Mouse (Mus musculus): ENCODE results near the gene Gpr39. TPM values are rescaled to one million over a fixed set of nuclear protein-coding genes. Genes with fewer than 3 reads are reported as not detected.

Gene Gpr39
- polyA plus RNA-seq, 1 experiment from 2014 or later: 0.20 TPM

DNA sequence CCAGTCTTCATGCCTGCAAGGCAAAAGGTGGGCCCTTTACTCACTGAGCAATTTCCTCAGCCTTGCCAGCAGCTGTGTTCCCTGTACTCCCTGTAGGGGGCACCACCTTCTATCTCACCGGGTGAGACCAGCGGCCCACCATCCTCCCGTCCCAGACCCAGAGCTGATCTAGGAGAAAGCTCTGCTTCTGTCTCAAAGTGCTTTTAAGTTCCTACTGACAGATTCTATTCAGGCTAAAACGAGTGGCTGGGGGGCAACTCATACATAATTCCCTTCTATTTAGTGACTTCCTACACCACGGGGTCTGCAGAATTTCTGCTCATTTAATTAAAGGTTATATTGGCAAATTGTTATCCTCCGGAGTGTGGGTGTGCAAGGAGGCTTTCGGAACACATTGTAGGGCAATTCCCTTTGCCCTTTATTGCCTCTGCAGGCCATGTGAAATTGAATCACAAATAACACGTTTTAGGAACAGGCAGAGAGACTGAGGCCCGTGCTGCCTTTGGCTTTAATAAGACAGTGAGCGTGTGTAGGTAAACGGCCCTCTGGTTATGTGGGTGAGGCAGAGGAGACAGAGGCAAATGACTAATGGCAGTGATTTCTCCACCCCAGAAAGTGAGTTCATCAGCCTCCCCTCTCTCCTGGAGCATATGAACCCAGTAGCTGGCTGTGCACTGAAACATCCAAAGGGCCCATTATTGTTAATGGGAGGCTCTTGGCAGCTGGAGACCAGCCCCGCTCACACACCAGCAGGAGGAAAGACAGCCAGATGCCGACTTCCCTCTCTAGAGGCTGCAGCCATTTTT, 53.1 kb downstream of the Gpr39 start:
- H3K4me2 ChIP-seq (replicated peaks): no peak overlapping the region
- no peak for ATAC-seq (ENCODE audit: insufficient number of reproducible peaks, low FRiP score, low TSS enrichment, low read depth)

GRCm38 (mm10) chr1:125730537-125730880, 53.7 kb downstream of the Gpr39 start:
- WGBS: 86% methylated on average over 6 of the region's 6 CpGs
- H3K4me2 ChIP-seq (replicated peaks): no peak overlapping the region
- no peaks in the 10 kb centered on the region for H3K27me3 ChIP-seq
- H3K4me3 ChIP-seq (replicated peaks): no peak overlapping the region
- no peaks in the 10 kb centered on the region for H3K36me3 ChIP-seq
- ATAC-seq (ENCODE audit: insufficient number of reproducible peaks, low FRiP score, low TSS enrichment, low read depth): no peak
- H3K4me1 ChIP-seq: no peaks in the 10 kb centered on the region
- no peaks in the 10 kb centered on the region for H3K9me3 ChIP-seq (replicated peaks)
- no peak overlapping the region for H3K27ac ChIP-seq (replicated peaks)
- H3K9ac ChIP-seq: no peak overlapping the region

More for the DNA sequence above, 53.1 kb downstream of the Gpr39 start:
- Histone ChIP-seq H3K27me3 (no peaks in the 10 kb centered on the region), H3K36me3 (no peaks in the 10 kb centered on the region), H3K9ac (no peak overlapping the region), H3K4me3 (replicated peaks) (no peak overlapping the region), H3K27ac (replicated peaks) (no peak overlapping the region), H3K9me3 (replicated peaks) (no peaks in the 10 kb centered on the region), H3K4me1 (no peaks in the 10 kb centered on the region)
- 48% methylated on average over 13 of the region's 13 CpGs for WGBS

DNA sequence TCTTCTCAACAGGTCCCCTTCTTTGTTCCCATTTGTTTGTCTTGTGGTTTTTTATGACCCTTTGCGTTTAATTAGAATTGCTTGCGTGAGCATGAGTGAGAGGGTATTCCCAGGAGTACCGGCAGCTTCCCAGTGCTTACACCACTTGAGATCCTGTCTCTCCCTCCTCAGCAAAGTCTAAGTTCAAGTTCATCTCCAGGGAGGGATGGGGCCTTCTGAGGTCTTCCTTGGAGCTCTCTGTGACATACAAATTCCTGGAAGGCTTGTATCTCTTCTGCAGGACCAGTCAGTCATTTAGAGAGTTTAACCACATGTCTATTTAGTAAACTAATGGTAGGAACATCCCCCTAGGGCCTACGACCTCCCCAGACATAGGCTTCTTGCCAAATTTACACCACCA, 55.1 kb downstream of the Gpr39 start:
- Histone ChIP-seq H3K4me1 (no peaks in the 10 kb centered on the region), H3K36me3 (no peaks in the 10 kb centered on the region), H3K27ac (replicated peaks) (no peak overlapping the region), H3K27me3 (no peaks in the 10 kb centered on the region), H3K4me3 (replicated peaks) (no peak overlapping the region), H3K9me3 (replicated peaks) (no peaks in the 10 kb centered on the region), H3K9ac (no peak overlapping the region), H3K4me2 (replicated peaks) (no peak overlapping the region)
- ATAC-seq (ENCODE audit: insufficient number of reproducible peaks, low FRiP score, low TSS enrichment, low read depth): no peak
- WGBS: 65% methylated on average over 4 of the region's 4 CpGs

GRCm38 (mm10) chr1:125744766-125745165, 68.0 kb downstream of the Gpr39 start:
- Histone ChIP-seq H3K9me3 (replicated peaks) (no peaks in the 10 kb centered on the region), H3K4me2 (replicated peaks) (no peak overlapping the region), H3K4me1 (no peaks in the 10 kb centered on the region), H3K36me3 (no peaks in the 10 kb centered on the region), H3K27ac (replicated peaks) (no peak overlapping the region), H3K27me3 (no peaks in the 10 kb centered on the region), H3K4me3 (replicated peaks) (no peak overlapping the region), H3K9ac (no peak overlapping the region)
- 93% methylated on average over 4 of the region's 4 CpGs for WGBS
- ATAC-seq (ENCODE audit: insufficient number of reproducible peaks, low FRiP score, low TSS enrichment, low read depth): no peak

DNA sequence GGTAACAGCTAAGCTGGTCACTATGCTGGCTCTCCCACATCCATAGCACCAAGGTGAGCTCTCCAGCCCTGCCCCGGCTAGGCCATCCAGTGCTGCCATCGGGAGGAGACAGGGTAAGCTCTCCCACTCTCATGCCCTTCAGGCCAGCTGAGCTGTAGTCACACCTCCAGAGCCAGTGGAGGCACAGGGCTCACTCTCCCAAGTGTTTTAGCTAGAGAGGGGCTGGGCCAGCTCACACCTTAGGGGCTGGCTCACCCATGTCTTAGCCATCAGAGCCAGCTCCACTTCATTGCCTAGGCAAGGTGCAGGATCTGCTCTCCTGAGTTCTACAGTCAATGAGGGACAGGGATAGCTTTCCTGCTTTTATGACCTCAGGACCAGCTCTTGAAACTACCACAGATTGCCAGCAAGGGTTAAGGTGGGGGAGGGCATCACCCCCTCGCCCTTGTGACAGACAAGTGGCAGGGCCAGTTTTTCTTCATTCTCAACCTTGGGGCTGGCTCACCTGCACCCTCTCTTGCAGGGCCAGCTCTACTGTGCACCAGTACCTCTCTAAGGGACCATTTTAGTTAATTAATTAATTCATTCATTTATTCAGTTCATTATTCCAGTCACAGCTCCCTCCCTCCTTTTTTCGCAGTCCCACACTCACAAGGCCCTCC, 78.7 kb downstream of the Gpr39 start:
- Histone ChIP-seq H3K9ac (no peak overlapping the region), H3K27me3 (no peaks in the 10 kb centered on the region), H3K36me3 (no peaks in the 10 kb centered on the region), H3K4me1 (no peaks in the 10 kb centered on the region), H3K27ac (replicated peaks) (no peak overlapping the region), H3K4me2 (replicated peaks) (no peak overlapping the region), H3K9me3 (replicated peaks) (no peaks in the 10 kb centered on the region), H3K4me3 (replicated peaks) (no peak overlapping the region)
- WGBS: 72% methylated on average over 4 of the region's 4 CpGs
- no peak for ATAC-seq (ENCODE audit: insufficient number of reproducible peaks, low FRiP score, low TSS enrichment, low read depth)

DNA sequence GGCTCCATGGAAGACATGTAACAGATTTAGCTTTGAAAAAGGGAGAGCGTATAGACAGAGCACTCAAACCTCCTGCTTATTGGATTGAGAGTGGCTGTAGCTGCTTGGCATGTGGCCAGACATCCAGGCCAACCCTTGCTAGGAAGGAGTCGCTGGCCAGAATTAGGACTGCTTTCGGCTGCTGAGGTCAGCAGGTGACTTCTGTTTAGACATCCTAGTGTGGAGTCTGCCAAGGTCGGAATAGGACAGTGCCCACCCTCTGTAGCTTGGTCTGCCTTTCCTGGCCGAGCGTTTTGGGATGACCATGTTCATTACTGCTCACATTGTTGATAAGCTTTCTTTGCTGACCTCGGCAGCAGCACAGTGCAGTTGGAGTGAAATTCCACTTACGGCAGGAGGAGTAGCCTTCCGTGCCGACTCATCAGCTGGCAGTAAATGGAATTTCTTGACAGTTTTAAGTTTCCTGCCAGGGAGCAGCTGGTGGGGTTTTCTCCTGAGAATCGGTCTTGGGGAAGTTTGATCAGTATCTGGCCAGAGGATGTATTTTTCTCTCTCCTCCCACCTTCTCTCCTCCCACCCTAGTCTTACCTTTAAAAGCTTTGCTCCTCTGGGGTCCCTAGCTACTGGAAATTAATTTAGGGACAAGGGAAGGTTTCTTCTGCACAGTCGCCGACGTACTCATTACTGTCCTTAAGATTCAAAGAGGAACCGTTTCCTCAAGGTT, 83.3 kb downstream of the Gpr39 start:
- Histone ChIP-seq H3K9ac (no peak overlapping the region), H3K4me2 (replicated peaks) (no peak overlapping the region), H3K4me3 (replicated peaks) (no peak overlapping the region), H3K36me3 (no peaks in the 10 kb centered on the region), H3K4me1 (no peaks in the 10 kb centered on the region), H3K27me3 (no peaks in the 10 kb centered on the region), H3K27ac (replicated peaks) (no peak overlapping the region), H3K9me3 (replicated peaks) (no peaks in the 10 kb centered on the region)
- 66% methylated on average over 15 of the region's 15 CpGs for WGBS
- 0 out of 2 replicates have a peak, but pooled peaks have one; percentile 34 for ATAC-seq (ENCODE audit: insufficient number of reproducible peaks, low FRiP score, low TSS enrichment, low read depth)

DNA sequence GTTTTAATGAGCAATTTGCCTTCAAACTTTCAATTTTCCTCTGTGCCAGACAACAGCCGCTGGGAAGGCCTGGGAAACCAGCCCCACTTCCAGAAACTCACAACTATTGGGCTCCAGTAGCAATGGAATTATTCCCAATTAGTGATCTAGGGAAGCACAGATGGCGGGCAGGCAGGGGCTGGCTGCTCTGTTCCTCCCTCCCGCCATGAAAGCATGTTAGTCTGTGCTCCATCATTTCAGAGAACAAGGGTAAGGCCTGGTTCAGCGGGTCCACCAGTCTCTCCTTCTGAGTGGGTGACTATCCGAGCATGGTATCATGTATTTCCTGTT, 83.9 kb downstream of the Gpr39 start:
- Histone ChIP-seq H3K27me3 (no peaks in the 10 kb centered on the region), H3K9ac (no peak overlapping the region), H3K4me3 (replicated peaks) (no peak overlapping the region), H3K4me1 (no peaks in the 10 kb centered on the region), H3K27ac (replicated peaks) (no peak overlapping the region), H3K4me2 (replicated peaks) (no peak overlapping the region), H3K9me3 (replicated peaks) (no peaks in the 10 kb centered on the region), H3K36me3 (no peaks in the 10 kb centered on the region)
- WGBS: 68% methylated on average over 5 of the region's 5 CpGs
- no peak for ATAC-seq (ENCODE audit: insufficient number of reproducible peaks, low FRiP score, low TSS enrichment, low read depth)

DNA sequence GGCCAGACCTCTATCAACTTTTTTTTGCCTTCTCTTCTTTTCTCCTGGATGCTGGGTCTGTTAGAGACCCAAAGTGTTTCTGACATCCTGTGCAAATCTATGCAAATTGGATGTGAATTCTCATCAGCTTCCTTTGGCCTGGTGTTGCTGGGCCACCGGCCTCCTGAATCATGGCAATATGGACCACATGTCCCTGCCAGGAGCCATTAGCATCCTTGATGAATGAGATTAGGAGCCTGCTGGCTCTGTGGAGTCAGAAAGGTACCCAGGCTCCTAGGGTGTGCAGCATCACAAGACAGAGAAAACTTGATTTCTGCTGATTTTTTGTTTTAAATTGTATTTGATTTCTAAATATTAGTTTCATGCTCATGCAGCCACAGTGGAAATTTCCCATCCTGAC, 85.3 kb downstream of the Gpr39 start:
- ATAC-seq (ENCODE audit: insufficient number of reproducible peaks, low FRiP score, low TSS enrichment, low read depth): no peak
- Histone ChIP-seq H3K27ac (replicated peaks) (no peak overlapping the region), H3K4me3 (replicated peaks) (no peak overlapping the region), H3K4me2 (replicated peaks) (no peak overlapping the region), H3K36me3 (no peaks in the 10 kb centered on the region), H3K9me3 (replicated peaks) (no peaks in the 10 kb centered on the region), H3K9ac (no peak overlapping the region), H3K27me3 (no peaks in the 10 kb centered on the region), H3K4me1 (no peaks in the 10 kb centered on the region)
- 69% methylated on average over 1 of the region's 1 CpGs for WGBS

DNA sequence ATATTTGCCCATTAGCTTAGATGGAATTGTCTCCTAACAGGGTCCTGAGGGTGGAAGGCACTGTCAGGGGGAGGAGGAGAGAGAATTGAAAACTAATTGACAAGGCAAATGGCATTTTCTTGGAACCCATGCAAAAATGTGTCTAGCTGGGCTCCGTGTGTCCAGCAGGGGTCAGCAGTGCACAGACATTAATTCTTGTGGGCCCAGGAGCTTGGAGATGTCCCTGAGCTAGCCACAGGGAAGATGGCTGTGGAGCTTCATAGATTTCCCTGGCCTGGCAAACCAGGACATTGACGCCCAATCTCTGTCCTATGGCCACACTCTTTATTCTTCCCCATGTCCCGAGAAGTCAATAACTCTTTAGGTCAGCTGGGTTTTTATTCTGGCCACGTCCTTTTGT, 113.0 kb downstream of the Gpr39 start:
- Histone ChIP-seq H3K9me3 (replicated peaks) (no peaks in the 10 kb centered on the region), H3K27me3 (no peaks in the 10 kb centered on the region), H3K4me3 (replicated peaks) (no peak overlapping the region), H3K36me3 (no peaks in the 10 kb centered on the region), H3K4me2 (replicated peaks) (no peak overlapping the region), H3K4me1 (no peaks in the 10 kb centered on the region), H3K27ac (replicated peaks) (no peak overlapping the region), H3K9ac (no peak overlapping the region)
- WGBS: 23% methylated on average over 4 of the region's 4 CpGs
- ATAC-seq (ENCODE audit: insufficient number of reproducible peaks, low FRiP score, low TSS enrichment, low read depth): no peak

- Histone ChIP-seq H3K27me3 (no peaks in the 10 kb centered on the region), H3K27ac (replicated peaks) (no peak overlapping the region), H3K9ac (no peak overlapping the region), H3K9me3 (replicated peaks) (no peaks in the 10 kb centered on the region; the same call in 1 of the 2 replicates), H3K4me1 (no peaks in the 10 kb centered on the region), H3K36me3 (no peaks in the 10 kb centered on the region), H3K4me3 (replicated peaks) (no peak overlapping the region), H3K4me2 (replicated peaks) (no peak overlapping the region)
- WGBS: 86% methylated on average over 5 of the region's 5 CpGs
- no peak for ATAC-seq (ENCODE audit: insufficient number of reproducible peaks, low FRiP score, low TSS enrichment, low read depth)
Measured at GRCm38 (mm10) chr1:125800506-125800905, 123.7 kb downstream of the Gpr39 start.

- Histone ChIP-seq H3K4me1 (no peaks in the 10 kb centered on the region), H3K27me3 (no peaks in the 10 kb centered on the region), H3K4me3 (replicated peaks) (no peak overlapping the region), H3K27ac (replicated peaks) (no peak overlapping the region), H3K9ac (no peak overlapping the region), H3K36me3 (no peaks in the 10 kb centered on the region), H3K4me2 (replicated peaks) (no peak overlapping the region), H3K9me3 (replicated peaks) (no peaks in the 10 kb centered on the region)
- ATAC-seq (ENCODE audit: insufficient number of reproducible peaks, low FRiP score, low TSS enrichment, low read depth): no peak
- 58% methylated on average over 2 of the region's 2 CpGs for WGBS
Measured at GRCm38 (mm10) chr1:125808426-125808825, 131.6 kb downstream of the Gpr39 start.

All from embryonic facial prominence, embryonic 15.5 days (tissue).